Mouse (Mus musculus): ENCODE data around the gene Duxf3. TPM values are rescaled to one million over a fixed set of nuclear protein-coding genes. Genes with fewer than 3 reads are reported as not detected.
A peak's percentile ranks its signal among the peaks of the same experiment; 100 is the strongest.
"Not testable (repeated sequence)": the region's sequence is repeated elsewhere in the genome, so short reads cannot be mapped to it uniquely, and the experiment has no call there.

Duxf3 gene
- total RNA-seq (2021): not detected

GRCm38 (mm10) chr10:58232641-58232969 lies at the start of gene Duxf3:
Gene Duxf3, minus strand, starts transcription at chr10:58232675.
- intact Hi-C loops (cut with DNase I); DNase-seq: not testable (repeated sequence)

- DNase-seq: no peak
- intact Hi-C loops (cut with DNase I): no loop called here
Measured at GRCm38 (mm10) chr10:58282238-58282637, 49.8 kb upstream of the Duxf3 start.

DNA sequence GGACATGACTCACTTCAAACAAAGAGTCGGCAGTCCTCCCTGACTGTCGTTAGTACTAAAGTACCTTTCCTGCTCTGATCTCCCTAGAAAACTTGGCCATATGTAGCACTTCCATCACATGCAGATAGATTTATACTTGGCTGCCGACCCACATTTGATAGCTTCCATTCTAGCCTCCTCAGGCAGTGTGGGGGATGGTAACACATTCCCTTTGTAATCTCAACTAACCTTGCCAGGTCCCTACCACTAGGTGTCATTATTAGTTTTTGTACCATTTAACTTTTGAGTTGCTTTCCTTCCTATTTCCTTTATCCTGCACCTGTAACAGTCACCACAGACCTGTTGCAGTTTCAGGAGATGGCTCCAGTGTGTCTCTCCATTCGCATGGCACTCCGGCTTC lies 26.0 kb upstream of the Duxf3 start:
- intact Hi-C loops (cut with DNase I): no loop called here
- no peak for DNase-seq

- intact Hi-C loops (cut with DNase I): no loop called here
- DNase-seq: no peak
Measured at GRCm38 (mm10) chr10:58255954-58256353, 23.5 kb upstream of the Duxf3 start.

- DNase-seq: peak; percentile 94
- intact Hi-C loops (cut with DNase I): no loop called here
Measured at GRCm38 (mm10) chr10:58255213-58255892, 22.9 kb upstream of the Duxf3 start, which contains the start of gene Gcc2. Gene Gcc2, plus strand, starts transcription at chr10:58255497.

- intact Hi-C loops (cut with DNase I): loop anchor here (5.0 kb wide), 1 partner anchor 512 kb away; no protein-coding TSS in a partner anchor
- DNase-seq: no peak
Measured at GRCm38 (mm10) chr10:58254635-58255175, 22.2 kb upstream of the Duxf3 start.

DNA sequence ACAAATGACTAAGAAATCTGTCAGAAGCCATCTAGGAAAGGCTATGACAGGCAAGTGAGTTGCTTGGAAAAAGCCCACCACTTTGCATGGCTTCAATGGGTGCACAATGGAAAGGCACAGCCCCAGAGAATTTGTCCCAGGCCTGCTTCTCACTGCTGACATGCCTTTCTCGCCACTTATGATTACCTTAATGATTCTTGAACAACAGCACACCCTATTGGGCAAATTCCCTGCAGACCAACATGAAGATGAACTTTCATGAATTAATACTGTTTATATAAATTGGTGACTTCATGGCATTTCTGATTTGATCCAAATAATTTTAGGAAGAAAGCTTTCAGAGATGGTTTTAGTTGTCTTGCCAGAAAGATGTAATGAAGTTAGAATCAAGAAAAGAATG lies 17.1 kb upstream of the Duxf3 start:
- no peak for DNase-seq
- intact Hi-C loops (cut with DNase I): no loop called here

DNA sequence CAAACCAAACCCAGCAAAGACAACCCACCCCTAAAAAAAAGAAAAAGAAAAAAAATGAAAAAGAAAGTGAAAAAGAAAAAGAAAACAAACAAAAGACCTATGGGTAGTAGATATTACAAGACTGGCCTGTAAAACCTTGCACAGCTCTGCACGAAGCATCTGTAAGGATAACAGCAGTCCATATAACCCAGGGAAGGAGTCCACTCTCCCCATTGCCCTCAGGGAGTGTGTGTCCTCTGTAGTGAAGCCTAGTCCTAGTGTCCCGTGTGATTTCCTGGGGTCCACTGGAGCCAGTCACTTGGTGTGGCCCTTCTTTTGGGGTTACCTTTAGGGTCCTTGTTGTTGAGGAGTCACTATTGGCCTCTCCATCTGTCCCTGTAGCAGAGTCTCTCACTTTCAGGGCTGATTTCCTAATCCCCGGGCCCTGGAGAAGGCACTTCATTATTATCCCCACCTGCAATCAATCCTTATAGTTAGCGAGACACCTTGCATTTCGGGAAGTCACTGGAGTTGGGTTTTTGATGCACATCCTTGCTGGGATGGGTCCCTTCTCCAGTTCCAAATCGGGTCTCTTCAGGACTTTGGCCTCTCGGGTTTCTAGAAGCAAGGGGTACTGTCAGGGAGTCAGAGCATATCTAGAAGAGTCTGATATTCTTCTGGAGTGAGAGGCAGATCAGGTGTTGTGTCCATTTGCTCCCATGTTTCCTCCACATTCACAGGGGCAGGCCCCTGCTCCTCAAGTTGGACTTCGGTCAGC lies 6.7 kb upstream of the Duxf3 start:
- peak; percentile 40 for DNase-seq
- intact Hi-C loops (cut with DNase I): not testable (repeated sequence)

GRCm38 (mm10) chr10:58236613-58237012 lies 4.1 kb upstream of the Duxf3 start, which contains the start of gene Gm4981:
Gene Gm4981, minus strand, starts transcription at chr10:58236701.
- intact Hi-C loops (cut with DNase I): no loop called here

GRCm38 (mm10) chr10:58234985-58235384 lies 2.5 kb upstream of the Duxf3 start:
- DNase-seq; intact Hi-C loops (cut with DNase I): not testable (repeated sequence)

More at GRCm38 (mm10) chr10:58236613-58237012, 4.1 kb upstream of the Duxf3 start, which contains the start of gene Gm4981:
- no peak for DNase-seq

GRCm38 (mm10) chr10:58233740-58234121 lies 1.3 kb upstream of the Duxf3 start:
- DNase-seq; intact Hi-C loops (cut with DNase I): not testable (repeated sequence)

DNA sequence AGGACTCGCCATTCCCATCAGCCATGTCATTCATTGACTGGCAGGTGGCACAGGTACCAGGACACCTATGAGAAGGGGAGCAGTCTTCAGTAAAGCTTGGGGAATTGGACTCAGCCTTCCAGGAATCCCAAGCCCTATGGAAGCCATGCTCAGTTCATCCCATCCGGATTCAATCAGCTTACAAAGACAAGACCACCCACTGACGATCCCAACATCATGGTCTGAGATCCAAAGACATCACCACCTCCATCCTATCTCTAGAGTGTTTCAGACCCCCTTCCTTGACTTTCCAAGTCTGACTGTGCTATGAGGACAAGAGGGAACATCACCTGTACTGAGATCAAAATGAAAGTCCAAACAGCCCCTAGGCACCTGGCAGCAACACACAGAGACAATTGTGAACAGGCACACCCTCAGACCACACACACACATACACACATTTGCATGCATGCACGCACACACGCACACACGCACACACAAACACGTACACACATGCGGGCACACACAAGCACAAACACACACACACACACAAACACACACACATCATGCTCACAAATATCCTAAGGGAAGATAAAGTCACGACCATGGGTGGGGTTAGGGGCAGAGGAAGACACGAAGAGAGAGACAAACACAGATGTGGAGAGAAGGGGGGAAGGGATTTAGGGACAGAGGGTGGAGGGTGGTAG lies 722 bp upstream of the Duxf3 start:
- DNase-seq; intact Hi-C loops (cut with DNase I): not testable (repeated sequence)

DNA sequence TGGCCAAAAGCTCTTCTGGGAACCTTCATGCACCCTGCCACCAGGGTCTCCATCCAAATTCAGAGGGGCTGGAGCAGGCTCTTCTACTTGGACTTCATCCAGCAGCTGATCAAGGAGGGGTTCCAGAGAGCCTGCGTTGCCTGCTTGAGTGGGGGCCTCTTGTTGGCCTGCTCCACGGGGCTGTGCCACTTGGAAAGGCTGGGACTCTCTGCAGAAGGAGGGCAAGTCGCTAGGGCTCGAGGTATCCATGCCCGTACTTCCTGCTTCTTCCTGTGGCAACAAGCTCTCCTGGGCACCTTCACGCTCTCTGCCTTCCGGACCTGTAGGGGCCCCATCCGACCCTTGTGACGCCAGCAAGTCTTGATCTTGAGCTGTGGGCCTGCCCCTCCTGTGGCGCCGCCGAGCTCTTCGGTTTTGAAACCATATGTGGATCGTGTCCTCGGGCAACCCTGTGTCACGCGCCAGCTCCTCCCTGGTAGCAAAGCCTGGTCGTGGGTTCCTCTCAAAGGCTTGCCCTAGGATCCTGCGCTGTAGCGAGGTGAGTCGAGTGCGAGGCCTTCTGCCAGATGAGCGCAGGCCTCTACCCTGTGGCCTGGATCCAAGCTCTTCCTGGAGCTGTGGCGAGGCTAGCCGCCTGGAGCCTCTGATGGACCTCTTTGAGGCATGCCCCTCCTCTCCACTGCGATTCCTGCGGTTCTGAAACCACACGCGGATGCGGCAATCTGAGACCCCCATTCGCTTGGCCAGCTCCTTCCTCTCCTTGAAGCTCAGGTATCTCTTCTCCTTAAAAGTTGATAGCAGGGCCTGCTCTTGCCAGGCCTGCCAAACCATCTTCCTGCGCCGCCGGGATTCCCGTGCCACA lies 465 bp downstream of the Duxf3 start:
- intact Hi-C loops (cut with DNase I): not testable (repeated sequence)
- peak; percentile 74 for DNase-seq

DNA sequence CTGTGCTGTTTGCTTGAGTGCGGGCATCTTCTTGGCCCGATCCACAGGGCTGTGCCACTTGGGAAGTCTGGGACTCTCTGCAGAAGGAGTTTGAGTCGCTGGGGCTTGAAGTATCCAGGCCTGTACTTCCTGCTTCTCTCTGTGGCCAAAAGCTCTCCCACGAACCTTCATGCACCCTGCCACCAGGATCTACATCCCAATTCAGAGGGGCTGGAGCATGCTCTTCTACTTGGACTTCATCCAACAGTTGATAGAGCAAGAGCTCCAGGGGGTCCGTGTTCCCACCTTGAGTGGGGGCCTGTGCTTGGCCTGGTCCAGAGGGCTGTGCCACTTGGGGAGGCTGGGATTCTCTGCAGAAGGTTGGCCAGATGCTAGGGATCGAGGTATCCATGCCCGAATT lies 1.4 kb downstream of the Duxf3 start:
- intact Hi-C loops (cut with DNase I); DNase-seq: not testable (repeated sequence)

- DNase-seq; intact Hi-C loops (cut with DNase I): not testable (repeated sequence)
Measured at GRCm38 (mm10) chr10:58230021-58230420, 2.5 kb downstream of the Duxf3 start.

DNA sequence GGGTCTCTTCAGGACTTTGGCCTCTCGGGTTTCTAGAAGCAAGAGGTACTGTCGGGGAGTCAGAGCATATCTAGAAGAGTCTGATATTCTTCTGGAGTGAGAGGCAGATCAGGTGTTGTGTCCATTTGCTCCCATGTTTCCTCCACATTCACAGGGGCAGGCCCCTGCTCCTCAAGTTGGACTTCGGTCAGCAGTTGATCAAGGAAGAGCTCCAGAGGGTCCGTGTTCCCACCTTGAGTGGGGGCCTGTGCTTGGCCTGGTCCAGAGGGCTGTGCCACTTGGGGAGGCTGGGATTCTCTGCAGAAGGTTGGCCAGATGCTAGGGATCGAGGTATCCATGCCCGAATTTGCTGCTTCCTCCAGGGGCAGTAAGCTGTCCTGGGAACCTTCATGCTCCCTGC lies 4.7 kb downstream of the Duxf3 start:
- DNase-seq; intact Hi-C loops (cut with DNase I): not testable (repeated sequence)

DNA sequence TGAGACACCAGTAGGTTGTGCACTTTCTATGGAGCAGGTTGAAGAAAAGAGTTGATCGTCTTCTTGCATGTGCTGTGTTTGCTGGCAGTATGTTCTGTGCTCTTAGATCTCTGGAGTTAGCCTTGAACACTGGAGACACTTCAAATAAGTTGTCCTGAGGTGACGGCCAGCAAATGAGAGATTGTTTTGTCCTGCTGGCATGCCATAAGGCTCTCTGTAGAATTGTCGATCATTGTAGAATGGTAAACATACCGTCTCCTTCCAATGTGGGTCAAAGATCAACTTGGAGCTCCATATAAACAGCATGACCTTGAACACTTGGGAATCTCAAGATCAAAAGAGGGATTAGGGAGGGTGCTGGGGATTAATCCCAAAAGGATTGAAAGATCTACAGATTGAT lies 6.1 kb downstream of the Duxf3 start:
- DNase-seq; intact Hi-C loops (cut with DNase I): not testable (repeated sequence)

DNA sequence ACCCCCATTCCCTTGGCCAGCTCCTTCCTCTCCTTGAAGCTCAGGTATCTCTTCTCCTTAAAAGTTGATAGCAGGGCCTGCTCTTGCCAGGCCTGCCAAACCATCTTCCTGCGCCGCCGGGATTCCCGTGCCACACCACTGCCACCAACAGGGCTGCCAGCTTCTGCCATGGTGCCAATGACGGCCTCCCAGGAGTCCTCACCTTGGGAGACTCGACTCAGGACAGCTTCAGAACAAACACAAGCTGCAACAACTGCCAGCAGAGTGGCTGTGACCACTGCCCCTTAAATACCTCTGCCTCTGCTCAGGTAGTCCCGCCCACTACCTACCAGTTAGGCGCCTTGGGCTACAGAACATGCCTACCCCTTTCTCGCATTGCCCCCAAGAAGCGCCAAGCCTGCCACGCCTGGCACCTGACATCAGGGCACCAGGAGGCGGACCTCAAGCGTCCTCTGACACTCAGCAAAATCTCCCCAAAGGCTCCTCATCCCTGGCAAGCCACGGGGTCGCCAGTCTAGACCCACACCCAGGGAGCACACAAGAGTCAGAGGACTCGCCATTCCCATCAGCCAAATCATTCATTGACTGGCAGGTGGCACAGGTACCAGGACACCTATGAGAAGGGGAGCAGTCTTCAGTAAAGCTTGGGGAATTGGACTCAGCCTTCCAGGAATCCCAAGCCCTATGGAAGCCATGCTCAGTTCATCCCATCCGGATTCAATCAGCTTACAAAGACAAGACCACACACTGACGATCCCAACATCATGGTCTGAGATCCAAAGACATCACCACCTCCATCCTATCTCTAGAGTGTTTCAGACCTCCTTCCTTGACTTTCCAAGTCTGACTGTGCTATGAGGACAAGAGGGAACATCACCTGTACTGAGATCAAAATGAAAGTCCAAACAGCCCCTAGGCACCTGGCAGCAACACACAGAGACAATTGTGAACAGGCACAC lies 7.4 kb downstream of the Duxf3 start, which contains the start of gene AW822073:
TSS of gene AW822073 (minus strand) at position 104 of the 959 bp plus-strand sequence.
- DNase-seq: peak; percentile 37
- intact Hi-C loops (cut with DNase I): not testable (repeated sequence)

All from left cerebral cortex, postnatal 4 days (tissue).